Mouse (Mus musculus) retina, postnatal 7 days (tissue): ENCODE data around the gene Plekhs1.

Experiments
- DNase-seq: peaks from one replicate; pipeline ENCODE4 v3.0.0-alpha.2; 2012; ENCODE audit warnings: low read depth, low spot score

Gene Plekhs1

GRCm38 (mm10) chr19:56461522-56462101, at the start of gene Plekhs1:
Gene Plekhs1, plus strand, starts transcription at chr19:56461640.
- no peak for DNase-seq

- DNase-seq, result no peak
Observed at GRCm38 (mm10) chr19:56418404-56418803, 43.0 kb upstream of the Plekhs1 start.

GRCm38 (mm10) chr19:56419452-56419851, 42.0 kb upstream of the Plekhs1 start:
- no peak for DNase-seq

- DNase-seq, result no peak
Observed at GRCm38 (mm10) chr19:56420345-56420744, 41.1 kb upstream of the Plekhs1 start.

GRCm38 (mm10) chr19:56422476-56423338, 38.7 kb upstream of the Plekhs1 start:
- peak; percentile 55 for DNase-seq

GRCm38 (mm10) chr19:56423370-56423769, 38.1 kb upstream of the Plekhs1 start:
- DNase-seq, result no peak

GRCm38 (mm10) chr19:56424606-56425395, 36.6 kb upstream of the Plekhs1 start:
- DNase-seq, result no peak

GRCm38 (mm10) chr19:56425492-56425891, 35.9 kb upstream of the Plekhs1 start:
- DNase-seq, result no peak

- no peak for DNase-seq
Observed at GRCm38 (mm10) chr19:56430369-56430768, 31.1 kb upstream of the Plekhs1 start.

GRCm38 (mm10) chr19:56432706-56433105, 28.7 kb upstream of the Plekhs1 start:
- no peak for DNase-seq

- DNase-seq, result no peak
Observed at GRCm38 (mm10) chr19:56433581-56433980, 27.9 kb upstream of the Plekhs1 start.

- DNase-seq, result no peak
Observed at GRCm38 (mm10) chr19:56436380-56436779, 25.1 kb upstream of the Plekhs1 start.

GRCm38 (mm10) chr19:56438357-56439071, 22.9 kb upstream of the Plekhs1 start:
- DNase-seq, result no peak

- no peak for DNase-seq
Observed at GRCm38 (mm10) chr19:56439072-56439434, 22.4 kb upstream of the Plekhs1 start.

GRCm38 (mm10) chr19:56443445-56443844, 18.0 kb upstream of the Plekhs1 start:
- DNase-seq, result no peak

- DNase-seq, result no peak
Observed at GRCm38 (mm10) chr19:56448784-56449183, 12.7 kb upstream of the Plekhs1 start.

- DNase-seq, result no peak
Observed at GRCm38 (mm10) chr19:56449537-56449936, 11.9 kb upstream of the Plekhs1 start.

- DNase-seq, result no peak
Observed at GRCm38 (mm10) chr19:56450892-56451291, 10.5 kb upstream of the Plekhs1 start.

- no peak for DNase-seq
Observed at GRCm38 (mm10) chr19:56451867-56452266, 9.6 kb upstream of the Plekhs1 start.

GRCm38 (mm10) chr19:56452421-56452820, 9.0 kb upstream of the Plekhs1 start:
- no peak for DNase-seq

GRCm38 (mm10) chr19:56454862-56455261, 6.6 kb upstream of the Plekhs1 start:
- no peak for DNase-seq

GRCm38 (mm10) chr19:56455369-56455768, 6.1 kb upstream of the Plekhs1 start:
- no peak for DNase-seq
